Mouse (Mus musculus): ENCODE measurements around the gene Rps27rt.
"Not testable (repeated sequence)": the region's sequence is repeated elsewhere in the genome, so short reads cannot be mapped to it uniquely, and the experiment has no call there.

The Rps27rt gene

GRCm38 (mm10) chr9:114995716-114996115 lies 13.2 kb upstream of the Rps27rt start:
- Histone ChIP-seq H3K27me3 (ENCODE audit: control insufficient read depth, insufficient read depth, low read length, poor library complexity, severe bottlenecking) (no peaks in the 10 kb centered on the region), H3K36me3 (ENCODE audit: control insufficient read depth, insufficient read depth, low read length, poor library complexity, severe bottlenecking) (no peaks in the 10 kb centered on the region)
- DNase-seq (ENCODE audit: low read depth, low spot score) = no peak

GRCm38 (mm10) chr9:114995250-114995649 lies 12.7 kb upstream of the Rps27rt start:
- no peak for DNase-seq (ENCODE audit: low read depth, low spot score)
- no peaks in the 10 kb centered on the region for H3K36me3 ChIP-seq (ENCODE audit: control insufficient read depth, insufficient read depth, low read length, poor library complexity, severe bottlenecking)
- H3K27me3 ChIP-seq (ENCODE audit: control insufficient read depth, insufficient read depth, low read length, poor library complexity, severe bottlenecking) = no peaks in the 10 kb centered on the region

GRCm38 (mm10) chr9:114992528-114992927 lies 10.0 kb upstream of the Rps27rt start:
- Histone ChIP-seq H3K27me3 (ENCODE audit: control insufficient read depth, insufficient read depth, low read length, poor library complexity, severe bottlenecking) (no peaks in the 10 kb centered on the region), H3K36me3 (ENCODE audit: control insufficient read depth, insufficient read depth, low read length, poor library complexity, severe bottlenecking) (no peaks in the 10 kb centered on the region)
- no peak for DNase-seq (ENCODE audit: low read depth, low spot score)

- Histone ChIP-seq H3K27me3 (ENCODE audit: control insufficient read depth, insufficient read depth, low read length, poor library complexity, severe bottlenecking) (no peaks in the 10 kb centered on the region), H3K36me3 (ENCODE audit: control insufficient read depth, insufficient read depth, low read length, poor library complexity, severe bottlenecking) (no peaks in the 10 kb centered on the region)
- no peak for DNase-seq (ENCODE audit: low read depth, low spot score)
These were observed 7.9 kb upstream of the Rps27rt start for GRCm38 (mm10) chr9:114990421-114990820.

GRCm38 (mm10) chr9:114988610-114989327 lies 6.2 kb upstream of the Rps27rt start:
- Histone ChIP-seq H3K27me3 (ENCODE audit: control insufficient read depth, insufficient read depth, low read length, poor library complexity, severe bottlenecking) (no peaks in the 10 kb centered on the region), H3K36me3 (ENCODE audit: control insufficient read depth, insufficient read depth, low read length, poor library complexity, severe bottlenecking) (no peaks in the 10 kb centered on the region)
- no peak for DNase-seq (ENCODE audit: low read depth, low spot score)

- H3K27me3 ChIP-seq (ENCODE audit: control insufficient read depth, insufficient read depth, low read length, poor library complexity, severe bottlenecking) = no peaks in the 10 kb centered on the region
- H3K36me3 ChIP-seq (ENCODE audit: control insufficient read depth, insufficient read depth, low read length, poor library complexity, severe bottlenecking) = no peaks in the 10 kb centered on the region
- DNase-seq (ENCODE audit: low read depth, low spot score) = no peak
These were observed 5.5 kb upstream of the Rps27rt start for GRCm38 (mm10) chr9:114988029-114988428.

- no peak for DNase-seq (ENCODE audit: low read depth, low spot score)
- Histone ChIP-seq H3K27me3 (ENCODE audit: control insufficient read depth, insufficient read depth, low read length, poor library complexity, severe bottlenecking) (no peaks in the 10 kb centered on the region), H3K36me3 (ENCODE audit: control insufficient read depth, insufficient read depth, low read length, poor library complexity, severe bottlenecking) (no peaks in the 10 kb centered on the region)
These were observed 3.8 kb upstream of the Rps27rt start for GRCm38 (mm10) chr9:114986361-114986760.

- no peaks in the 10 kb centered on the region for H3K27me3 ChIP-seq (ENCODE audit: control insufficient read depth, insufficient read depth, low read length, poor library complexity, severe bottlenecking)
These were observed 3.2 kb upstream of the Rps27rt start for GRCm38 (mm10) chr9:114985741-114986140.

GRCm38 (mm10) chr9:114979969-114980368 lies 2.6 kb downstream of the Rps27rt start:
- Histone ChIP-seq H3K36me3 (ENCODE audit: control insufficient read depth, insufficient read depth, low read length, poor library complexity, severe bottlenecking) (no peaks in the 10 kb centered on the region), H3K27me3 (ENCODE audit: control insufficient read depth, insufficient read depth, low read length, poor library complexity, severe bottlenecking) (0 out of 2 replicates have a peak, but pooled peaks cover 3% of the 10 kb centered on the region)
- DNase-seq (ENCODE audit: low read depth, low spot score) = no peak

More at GRCm38 (mm10) chr9:114985741-114986140, 3.2 kb upstream of the Rps27rt start:
- DNase-seq (ENCODE audit: low read depth, low spot score) = no peak
- no peaks in the 10 kb centered on the region for H3K36me3 ChIP-seq (ENCODE audit: control insufficient read depth, insufficient read depth, low read length, poor library complexity, severe bottlenecking)

GRCm38 (mm10) chr9:114978281-114979111 lies 4.0 kb downstream of the Rps27rt start, which contains the start of gene Osbpl10:
Osbpl10 (plus strand) TSS chr9:114978569.
- 0 out of 2 replicates have a peak, but pooled peaks cover 3% of the 10 kb centered on the region for H3K27me3 ChIP-seq (ENCODE audit: control insufficient read depth, insufficient read depth, low read length, poor library complexity, severe bottlenecking)
- H3K36me3 ChIP-seq (ENCODE audit: control insufficient read depth, insufficient read depth, low read length, poor library complexity, severe bottlenecking) = no peaks in the 10 kb centered on the region
- peak; percentile 43 for DNase-seq (ENCODE audit: low read depth, low spot score)

GRCm38 (mm10) chr9:114977461-114978280 lies 4.9 kb downstream of the Rps27rt start:
- 0 out of 2 replicates have a peak, but pooled peaks cover 3% of the 10 kb centered on the region for H3K27me3 ChIP-seq (ENCODE audit: control insufficient read depth, insufficient read depth, low read length, poor library complexity, severe bottlenecking)
- no peaks in the 10 kb centered on the region for H3K36me3 ChIP-seq (ENCODE audit: control insufficient read depth, insufficient read depth, low read length, poor library complexity, severe bottlenecking)
- DNase-seq (ENCODE audit: low read depth, low spot score) = peak; percentile 19

- DNase-seq (ENCODE audit: low read depth, low spot score); H3K36me3 ChIP-seq (ENCODE audit: control insufficient read depth, insufficient read depth, low read length, poor library complexity, severe bottlenecking); H3K27me3 ChIP-seq (ENCODE audit: control insufficient read depth, insufficient read depth, low read length, poor library complexity, severe bottlenecking): not testable (repeated sequence)
These were observed 16.3 kb downstream of the Rps27rt start for GRCm38 (mm10) chr9:114966286-114966685.

GRCm38 (mm10) chr9:114964093-114964492 lies 18.4 kb downstream of the Rps27rt start:
- no peaks in the 10 kb centered on the region for H3K27me3 ChIP-seq (ENCODE audit: control insufficient read depth, insufficient read depth, low read length, poor library complexity, severe bottlenecking)

GRCm38 (mm10) chr9:114960844-114961243 lies 21.7 kb downstream of the Rps27rt start:
- Histone ChIP-seq H3K27me3 (ENCODE audit: control insufficient read depth, insufficient read depth, low read length, poor library complexity, severe bottlenecking) (no peaks in the 10 kb centered on the region), H3K36me3 (ENCODE audit: control insufficient read depth, insufficient read depth, low read length, poor library complexity, severe bottlenecking) (no peaks in the 10 kb centered on the region)
- no peak for DNase-seq (ENCODE audit: low read depth, low spot score)

More at GRCm38 (mm10) chr9:114964093-114964492, 18.4 kb downstream of the Rps27rt start:
- no peak for DNase-seq (ENCODE audit: low read depth, low spot score)
- H3K36me3 ChIP-seq (ENCODE audit: control insufficient read depth, insufficient read depth, low read length, poor library complexity, severe bottlenecking) = no peaks in the 10 kb centered on the region
